Mouse (Mus musculus) forebrain, embryonic 10.5 days (tissue): ENCODE measurements around the gene Egfem1. TPM values are rescaled to one million over a fixed set of nuclear protein-coding genes. Genes with fewer than 3 reads are reported as not detected.

ENCODE experiments used
- DNase-seq: peaks from one replicate; pipeline ENCODE4 v3.0.0-alpha.2; 2017; ENCODE audit warnings: low spot score; ENCODE audit errors: extremely low spot score
- H3K27ac ChIP-seq: fragments of 300-500 bp; sonication (generic); 2 replicates; pipeline ENCODE4 v1.5.1; 2016; ENCODE audit warnings: mild to moderate bottlenecking
- H3K27me3 ChIP-seq: fragments of 300-500 bp; sonication (generic); 2 replicates; pipeline ENCODE4 v1.6.1; 2016; ENCODE audit warnings: mild to moderate bottlenecking; ENCODE audit not compliant: poor library complexity, severe bottlenecking
- H3K36me3 ChIP-seq: fragments of 300-500 bp; sonication (generic); replicated peaks from 2 replicates; pipeline ENCODE4 v1.6.1; 2016; ENCODE audit warnings: mild to moderate bottlenecking, moderate library complexity
- H3K4me1 ChIP-seq: fragments of 300-500 bp; sonication (generic); 2 replicates; pipeline ENCODE4 v1.6.1; 2016
- H3K4me3 ChIP-seq: fragments of 300-500 bp; sonication (generic); 2 replicates; pipeline ENCODE4 v1.5.1; 2016; ENCODE audit warnings: mild to moderate bottlenecking, moderate library complexity
- H3K9me3 ChIP-seq: fragments of 300-500 bp; sonication (generic); 2 replicates; pipeline ENCODE4 v1.6.1; 2016; ENCODE audit warnings: mild to moderate bottlenecking, moderate library complexity
- WGBS: fragments of 180-500 bp; shearing (Covaris S2); methylation state at CpG from one replicate; pipeline ENCODE4 v1.1.7; 2016; 5-methylcytosine and 5-hydroxymethylcytosine counted together
- microRNA counts: library from miRNA; unstranded; fragments of <30 nt; microRNA quantifications from one replicate; lab custom pipeline; 2017
- microRNA-seq: library from miRNA; unstranded; fragments of <30 nt; microRNA quantifications from one replicate; pipeline ENCODE4, GENCODE M21; 2017
- polyA plus RNA-seq: library from polyadenylated mRNA; unstranded; fragments of >200 nt; fragmentation: Nextera tagmentation; extraction: Ambion mirVana; gene quantifications from 2 replicates; pipeline ENCODE4 v1.2.1, GENCODE M21; 2016

Gene Egfem1
- polyA plus RNA-seq, 1 experiment from 2014 or later, result 4.0 TPM

DNA sequence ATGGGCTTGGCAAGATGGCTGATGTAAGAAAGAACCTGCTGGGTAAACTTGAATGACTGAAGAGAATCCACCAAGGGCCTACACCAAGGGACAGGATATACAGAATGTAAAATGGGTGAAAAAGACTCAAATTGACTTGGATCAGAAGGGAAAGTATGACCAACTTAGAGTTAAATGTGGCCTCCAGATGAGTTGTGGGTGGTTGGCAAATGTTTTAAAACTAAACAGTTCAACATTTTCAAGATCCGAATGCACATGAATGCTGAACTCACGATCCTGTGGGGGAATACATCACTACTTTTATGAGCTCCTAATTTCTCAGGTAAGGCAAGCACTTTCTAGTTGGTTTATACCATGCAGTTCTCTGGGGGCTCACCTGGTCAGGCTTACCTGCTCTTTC, 625.0 kb downstream of the Egfem1 start:
- no peaks in the 10 kb centered on the region for H3K27me3 ChIP-seq
- H3K36me3 ChIP-seq, result no peaks in the 10 kb centered on the region
- no peak overlapping the region for H3K4me3 ChIP-seq
- 97% methylated on average over 2 of the region's 2 CpGs for WGBS
- no peak for DNase-seq
- no peaks in the 10 kb centered on the region for H3K4me1 ChIP-seq
- no peaks in the 10 kb centered on the region for H3K9me3 ChIP-seq
- H3K27ac ChIP-seq, result no peak overlapping the region

DNA sequence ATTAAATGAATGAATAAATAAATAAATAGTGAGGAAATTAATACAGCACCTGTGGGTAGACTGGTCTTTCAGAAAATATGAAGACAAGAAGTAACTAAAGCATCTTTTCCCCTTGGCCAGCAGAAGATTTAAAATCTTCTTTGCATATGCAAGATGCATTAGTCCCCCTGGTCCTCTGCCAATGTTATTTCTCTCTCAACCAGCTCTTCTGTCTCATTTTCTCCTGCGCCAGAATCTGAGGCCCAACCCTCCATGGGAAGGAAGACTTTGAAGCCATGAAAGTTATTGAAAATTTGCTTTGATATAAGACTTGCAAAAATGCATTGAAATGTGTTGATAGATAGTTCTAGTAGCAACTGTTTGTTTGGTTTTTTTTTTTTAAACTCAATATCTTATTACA, 625.6 kb downstream of the Egfem1 start:
- no peak overlapping the region for H3K27ac ChIP-seq
- 90% methylated on average over 1 of the region's 1 CpGs for WGBS
- no peak overlapping the region for H3K4me3 ChIP-seq
- no peaks in the 10 kb centered on the region for H3K4me1 ChIP-seq
- DNase-seq, result no peak
- H3K27me3 ChIP-seq, result no peaks in the 10 kb centered on the region
- no peaks in the 10 kb centered on the region for H3K36me3 ChIP-seq
- H3K9me3 ChIP-seq, result no peaks in the 10 kb centered on the region

DNA sequence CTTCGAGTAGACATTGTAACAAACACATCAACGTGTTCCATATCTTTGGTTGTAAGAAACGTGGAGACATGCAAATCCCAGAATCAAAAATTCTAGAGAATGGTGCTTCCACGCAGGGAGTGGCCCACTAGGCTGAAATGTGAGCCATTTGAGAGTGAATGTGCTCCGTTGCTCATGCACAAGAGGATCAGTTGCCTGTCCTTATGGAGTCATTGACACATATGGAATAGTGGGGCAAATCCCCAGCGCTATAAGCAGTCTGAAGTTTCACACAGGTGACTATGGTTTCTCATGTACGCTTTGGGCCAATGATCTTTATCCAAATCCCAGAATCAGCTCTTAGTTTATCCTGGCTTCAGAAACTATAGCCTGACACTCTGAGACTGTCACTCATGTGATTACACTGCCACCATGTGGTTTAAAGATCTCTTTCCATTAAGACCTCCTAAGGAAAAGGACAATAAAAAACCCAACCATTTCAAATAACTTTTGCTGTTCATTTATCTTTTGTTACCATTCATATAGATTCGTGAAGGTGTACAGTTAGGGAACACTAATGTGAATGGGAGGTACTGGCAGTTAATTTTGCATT, 644.6 kb downstream of the Egfem1 start:
- Histone ChIP-seq H3K36me3 (no peaks in the 10 kb centered on the region), H3K27ac (no peak overlapping the region), H3K27me3 (peaks cover 5% of the 10 kb centered on the region; the same call in 1 of the 2 replicates), H3K4me1 (no peaks in the 10 kb centered on the region), H3K4me3 (no peak overlapping the region), H3K9me3 (no peaks in the 10 kb centered on the region)
- WGBS, result 59% methylated on average over 8 of the region's 8 CpGs
- DNase-seq, result no peak

DNA sequence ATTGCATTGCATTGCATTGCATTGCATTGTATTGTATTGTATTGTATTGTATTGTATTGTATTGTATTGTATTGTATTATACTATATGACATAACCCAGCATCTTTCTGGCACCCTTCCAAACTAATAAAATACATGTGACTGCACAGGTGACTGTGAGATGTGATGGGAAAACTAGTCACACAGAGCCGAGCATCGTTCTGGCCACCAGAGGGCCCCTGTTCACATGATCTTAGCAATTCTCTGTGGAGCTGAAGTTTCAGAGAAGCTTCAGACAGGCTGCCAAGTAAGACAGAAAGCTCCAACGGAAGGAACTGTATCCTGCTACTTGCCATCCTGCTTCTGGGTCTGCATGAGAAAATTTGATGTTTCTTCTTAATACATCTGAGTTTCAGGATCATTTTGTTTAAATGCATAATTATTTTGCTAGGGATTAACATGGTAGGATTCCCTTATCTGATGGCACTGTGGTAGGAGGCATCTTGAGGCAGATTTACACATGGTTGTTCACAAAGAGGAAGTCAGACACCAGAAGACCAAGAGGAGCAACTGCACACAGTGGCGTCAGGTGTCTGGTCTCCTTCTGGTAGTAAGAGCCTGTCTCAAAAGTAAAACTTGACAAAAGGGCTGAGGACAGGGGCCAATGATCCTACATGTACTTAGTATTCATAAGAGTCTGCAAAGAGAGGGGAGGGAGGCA, 648.4 kb downstream of the Egfem1 start:
- Histone ChIP-seq H3K9me3 (no peaks in the 10 kb centered on the region), H3K4me3 (no peak overlapping the region), H3K36me3 (no peaks in the 10 kb centered on the region), H3K27ac (no peak overlapping the region), H3K4me1 (peaks cover 8% of the 10 kb centered on the region), H3K27me3 (peaks cover 5% of the 10 kb centered on the region; the same call in 1 of the 2 replicates)
- DNase-seq, result peak; percentile 50
- 28% methylated on average over 4 of the region's 4 CpGs for WGBS

DNA sequence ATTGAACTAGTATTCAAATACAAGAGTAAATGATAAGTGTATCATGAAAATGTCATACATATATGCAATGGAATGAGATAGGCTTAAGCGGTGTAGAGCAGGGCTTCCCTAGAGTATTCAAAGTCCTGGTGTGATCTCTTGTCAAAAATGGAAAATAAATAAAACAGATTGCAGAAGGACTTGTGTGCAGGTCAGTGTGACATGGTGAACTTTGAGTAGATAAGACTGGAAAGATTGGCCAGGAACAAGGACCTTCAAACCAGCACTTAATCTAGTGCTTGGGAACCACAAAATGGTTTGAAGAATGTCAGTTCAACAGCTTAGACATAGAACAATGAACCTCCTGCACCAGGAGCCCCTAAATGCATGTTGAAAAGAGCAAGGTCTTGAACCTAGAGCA, 649.7 kb downstream of the Egfem1 start:
- H3K27me3 ChIP-seq, result peaks cover 5% of the 10 kb centered on the region; the same call in 1 of the 2 replicates
- peaks cover 8% of the 10 kb centered on the region for H3K4me1 ChIP-seq
- WGBS, result 93% methylated on average over 1 of the region's 1 CpGs
- H3K36me3 ChIP-seq, result no peaks in the 10 kb centered on the region
- no peaks in the 10 kb centered on the region for H3K9me3 ChIP-seq
- no peak overlapping the region for H3K4me3 ChIP-seq
- H3K27ac ChIP-seq, result no peak overlapping the region
- no peak for DNase-seq

DNA sequence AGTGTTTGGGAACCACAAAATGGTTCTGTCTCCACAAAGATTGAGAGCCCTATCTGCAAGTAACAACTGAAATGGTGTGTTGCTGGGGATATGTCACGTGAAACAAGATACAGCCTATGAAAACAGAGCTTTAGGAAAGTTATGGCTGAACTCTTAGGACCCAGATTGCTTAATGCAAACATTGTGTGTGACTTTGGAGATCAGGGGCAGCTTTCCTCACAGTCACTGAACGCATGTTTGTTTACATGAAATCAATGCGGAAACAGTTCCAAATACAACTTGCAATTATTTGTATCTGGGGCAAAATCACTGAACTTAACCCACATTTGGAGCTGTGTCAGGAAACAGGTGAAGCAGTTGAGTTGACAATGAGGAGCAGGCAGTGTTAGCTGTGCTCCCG, 650.8 kb downstream of the Egfem1 start:
- H3K27me3 ChIP-seq, result peaks cover 5% of the 10 kb centered on the region; the same call in 1 of the 2 replicates
- H3K36me3 ChIP-seq, result no peaks in the 10 kb centered on the region
- H3K9me3 ChIP-seq, result no peaks in the 10 kb centered on the region
- DNase-seq, result no peak
- 83% methylated on average over 4 of the region's 4 CpGs for WGBS
- peaks cover 8% of the 10 kb centered on the region for H3K4me1 ChIP-seq
- no peak overlapping the region for H3K27ac ChIP-seq
- H3K4me3 ChIP-seq, result no peak overlapping the region

DNA sequence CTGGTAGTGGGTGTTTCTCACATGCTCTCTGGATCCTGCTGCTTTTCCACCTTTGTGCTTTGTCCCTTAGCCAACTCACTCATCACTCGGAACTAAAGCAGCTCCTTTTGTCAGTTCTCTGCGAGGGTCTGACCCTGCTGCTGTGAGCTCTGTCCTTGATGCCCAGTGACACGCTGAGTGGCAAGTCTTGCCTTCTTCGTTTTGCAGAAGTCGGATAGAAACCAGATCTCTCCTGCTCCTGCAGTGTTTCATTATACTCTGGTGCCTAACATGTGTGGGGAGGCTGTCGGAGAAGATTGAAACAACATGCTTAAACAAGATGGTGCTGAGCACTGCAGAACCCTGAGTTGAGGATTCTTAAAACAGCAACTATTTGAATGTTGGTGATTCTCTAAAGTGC, 652.4 kb downstream of the Egfem1 start:
- no peak for DNase-seq
- Histone ChIP-seq H3K36me3 (no peaks in the 10 kb centered on the region), H3K9me3 (no peaks in the 10 kb centered on the region), H3K27ac (no peak overlapping the region), H3K27me3 (no peaks in the 10 kb centered on the region), H3K4me3 (no peak overlapping the region), H3K4me1 (peaks cover 8% of the 10 kb centered on the region)
- WGBS, result 38% methylated on average over 6 of the region's 6 CpGs

DNA sequence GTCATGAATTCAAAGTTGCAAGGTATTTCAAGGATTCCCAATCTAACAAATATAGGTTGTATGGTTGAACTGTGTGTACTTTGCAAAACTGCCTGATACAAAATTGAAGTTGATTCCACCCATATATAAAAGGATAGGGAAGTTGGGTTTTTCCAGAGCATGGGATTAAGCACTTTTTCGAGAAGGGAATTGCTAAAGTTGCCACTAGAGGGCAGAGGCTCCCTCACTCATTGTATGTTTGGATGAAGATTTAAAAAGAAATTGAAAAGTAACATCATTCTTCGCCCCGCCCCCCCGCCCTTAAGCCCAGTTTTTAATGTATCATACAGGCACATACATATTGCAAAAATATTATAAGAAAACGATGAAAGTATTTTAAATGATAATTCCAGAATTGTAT, 657.5 kb downstream of the Egfem1 start:
- H3K27ac ChIP-seq, result no peak overlapping the region
- no peaks in the 10 kb centered on the region for H3K27me3 ChIP-seq
- no peak overlapping the region for H3K4me3 ChIP-seq
- H3K4me1 ChIP-seq, result peaks cover 1% of the 10 kb centered on the region; the same call in 1 of the 2 replicates
- DNase-seq, result no peak
- no peaks in the 10 kb centered on the region for H3K9me3 ChIP-seq
- 38% methylated on average over 5 of the region's 5 CpGs for WGBS
- H3K36me3 ChIP-seq, result no peaks in the 10 kb centered on the region

MicroRNAs within 50 kb of the gene (microRNA counts, 519-probe panel; counts per million panel counts)
- 2,765 counts per million, percentile 70 among the panel's probes with 10 or more counts for microRNA mmu-miR-551b (lab: Ali Mortazavi, UCI)

Small RNA genes lying within 50 kb of the gene (microRNA-seq; reads per million reads assigned to microRNA genes)
- gene Mir21b, result not detected
- gene Mir551b, result 15.6 reads per million, percentile 27 among the genes with 10 or more reads in this experiment

Other genes starting within 250 kb of the Egfem1 start
- gene Gm1527, start 189.4 kb upstream of the Egfem1 start, polyA plus RNA-seq, result not detected in 2 replicates